Mouse (Mus musculus) stomach, embryonic 16.5 days (tissue): ENCODE measurements around the gene Rarg. TPM values are rescaled to one million over a fixed set of nuclear protein-coding genes. Genes with fewer than 3 reads are reported as not detected.
A peak's percentile ranks its signal among the peaks of the same experiment; 100 is the strongest.

Experiments
- ATAC-seq: fragments of 200-750 bp; cut with Nextera tagmentation; 2 replicates; pipeline ENCODE4 v1.8.0; 2017; ENCODE audit warnings: moderate number of reproducible peaks, moderate TSS enrichment; ENCODE audit not compliant: insufficient read depth, low FRiP score
- H3K27ac ChIP-seq: fragments of 300-500 bp; sonication (generic); 2 replicates; pipeline ENCODE4 v1.5.1; 2014; ENCODE audit warnings: low read length
- H3K27me3 ChIP-seq: fragments of 300-500 bp; sonication (generic); 2 replicates; pipeline ENCODE4 v1.6.1; 2014; ENCODE audit warnings: low read length, control low read depth, mixed read lengths; ENCODE audit not compliant: control insufficient read depth, insufficient read depth
- H3K36me3 ChIP-seq: fragments of 300-500 bp; sonication (generic); 2 replicates; pipeline ENCODE4 v1.6.1; 2014; ENCODE audit warnings: low read length; ENCODE audit not compliant: control insufficient read depth, insufficient read depth
- H3K4me1 ChIP-seq: fragments of 300-500 bp; sonication (generic); 2 replicates; pipeline ENCODE4 v1.6.1; 2014; ENCODE audit warnings: low read length, control low read depth, mixed read lengths; ENCODE audit not compliant: control insufficient read depth, insufficient read depth
- H3K4me2 ChIP-seq: fragments of 300-500 bp; sonication (generic); 2 replicates; pipeline ENCODE4 v1.6.1; 2014; ENCODE audit warnings: low read depth, low read length, mixed read lengths
- H3K4me3 ChIP-seq: fragments of 300-500 bp; sonication (generic); replicated peaks from 2 replicates; pipeline ENCODE4 v1.5.1; 2014; ENCODE audit warnings: mild to moderate bottlenecking, low read length
- H3K9ac ChIP-seq: fragments of 300-500 bp; sonication (generic); 2 replicates; pipeline ENCODE4 v1.6.1; 2014; ENCODE audit warnings: low read length
- H3K9me3 ChIP-seq: fragments of 300-500 bp; sonication (generic); replicated peaks from 2 replicates; pipeline ENCODE4 v1.6.1; 2016; ENCODE audit warnings: low read length, control low read depth; ENCODE audit not compliant: control insufficient read depth
- WGBS: fragments of 180-500 bp; shearing (Covaris S2); extraction: QIAGEN DNeasy Blood & Tissue Kit; methylation state at CpG from one replicate; pipeline ENCODE4 v1.1.7; 2014; 5-methylcytosine and 5-hydroxymethylcytosine counted together
- polyA plus RNA-seq: library from polyadenylated mRNA; unstranded; fragments of >200 nt; fragmentation: Nextera tagmentation; extraction: Ambion mirVana; gene quantifications from 2 replicates; pipeline ENCODE4 v1.2.1, GENCODE M21; 2015

Gene Rarg
- polyA plus RNA-seq, 1 experiment from 2014 or later, result 41.2 TPM

- Histone ChIP-seq H3K27ac (peak overlapping the region; percentile 99), H3K9ac (peak overlapping the region; percentile 88; the same call in 1 of the 2 replicates), H3K4me1 (peaks cover 43% of the 10 kb centered on the region), H3K27me3 (no peaks in the 10 kb centered on the region), H3K4me3 (peak overlapping the region; percentile 29), H3K9me3 (no peaks in the 10 kb centered on the region), H3K36me3 (no peaks in the 10 kb centered on the region), H3K4me2 (peak overlapping the region; percentile 69)
- no peak for ATAC-seq
- WGBS, result 20% methylated on average over 3 of the region's 3 CpGs
Measured at GRCm38 (mm10) chr15:102248812-102249191, 8.5 kb downstream of the Rarg start.

DNA sequence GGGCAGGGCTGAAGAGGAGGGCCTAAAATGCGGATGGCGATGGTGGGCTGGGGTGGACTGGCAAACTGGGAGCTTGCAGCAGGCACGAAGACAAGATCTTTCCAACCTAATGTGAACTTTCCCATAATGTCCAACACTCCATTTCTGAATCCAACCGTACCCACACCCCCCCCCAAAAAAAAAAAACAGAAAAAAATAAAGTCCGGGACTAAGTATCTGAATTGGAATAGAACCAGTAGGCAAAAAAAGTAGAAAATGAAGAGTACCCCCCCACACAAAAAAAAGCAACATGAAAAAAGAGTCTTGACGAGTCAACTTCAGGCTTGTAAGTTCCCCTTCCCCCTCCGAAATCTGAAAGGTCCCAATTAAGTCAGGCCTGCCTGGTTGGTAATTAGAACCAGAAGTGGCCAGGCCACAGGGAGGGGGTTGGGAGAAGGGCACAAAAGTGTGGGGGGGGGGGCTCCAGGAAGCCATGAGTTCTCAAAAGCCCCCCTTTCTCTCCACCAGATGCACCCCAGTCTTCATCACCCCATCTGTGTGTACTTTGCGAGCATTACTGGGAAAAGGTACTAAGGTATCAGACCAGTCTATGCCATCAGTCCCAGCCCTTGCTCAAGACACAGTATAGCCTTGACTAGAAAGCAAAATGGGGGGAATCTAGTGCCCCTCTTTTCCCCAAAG, 9.0 kb downstream of the Rarg start:
- H3K4me3 ChIP-seq, result peak overlapping the region; percentile 67
- 15% methylated on average over 8 of the region's 8 CpGs for WGBS

DNA sequence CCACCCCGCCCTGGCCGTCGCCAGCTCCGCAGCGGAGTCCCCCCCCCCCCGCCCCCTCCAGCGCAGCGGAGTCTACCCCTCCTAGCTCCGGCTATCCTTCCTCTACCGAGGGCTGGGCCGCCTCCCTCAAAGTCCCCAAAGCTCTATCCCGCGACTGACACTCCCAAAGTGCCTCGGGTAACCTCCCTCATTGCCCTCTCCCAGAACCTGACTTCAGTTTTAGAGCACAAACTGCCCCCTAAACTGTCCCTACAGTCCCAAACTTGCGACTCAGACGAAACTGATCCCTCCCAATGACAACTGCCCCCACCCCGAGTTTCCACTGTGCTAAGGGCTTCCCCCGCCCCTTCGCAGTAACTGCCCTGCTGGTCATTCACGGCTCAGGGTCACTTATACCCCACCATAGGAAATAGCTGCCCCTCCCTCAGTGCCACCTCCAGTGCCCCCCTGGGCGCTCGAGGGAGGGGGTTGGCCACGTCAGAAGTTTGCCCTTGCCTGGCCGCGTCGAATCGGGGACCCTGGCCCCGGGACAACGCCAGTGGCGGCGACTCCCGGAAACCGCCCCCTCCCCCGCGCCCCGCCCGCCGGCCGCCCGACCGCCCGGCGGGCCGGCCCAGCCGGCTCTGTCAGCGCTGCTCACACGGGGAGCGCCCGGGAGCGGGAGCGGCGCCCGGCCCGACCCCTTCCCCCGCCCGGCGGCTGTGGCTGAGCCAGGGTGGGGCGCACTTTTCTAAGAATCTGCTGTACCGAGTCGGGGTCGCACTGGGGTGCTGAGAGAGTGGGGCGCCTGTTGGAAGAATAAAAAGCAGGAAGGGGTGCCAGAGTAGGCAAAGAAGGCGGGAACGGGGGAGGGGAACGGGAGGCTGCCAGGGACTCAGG, 9.8 kb downstream of the Rarg start:
- Histone ChIP-seq H3K27me3 (no peaks in the 10 kb centered on the region), H3K9ac (peak overlapping the region; percentile 88), H3K4me2 (peak overlapping the region; percentile 69), H3K4me3 (peak overlapping the region; percentile 67), H3K4me1 (peaks cover 57% of the 10 kb centered on the region), H3K27ac (peak overlapping the region; percentile 99), H3K36me3 (no peaks in the 10 kb centered on the region), H3K9me3 (no peaks in the 10 kb centered on the region)
- peak; percentile 68 for ATAC-seq
- under 1% methylated on average over 58 of the region's 65 CpGs for WGBS

More for the DNA sequence above, 9.0 kb downstream of the Rarg start:
- H3K27me3 ChIP-seq, result no peaks in the 10 kb centered on the region
- peak overlapping the region; percentile 88 for H3K9ac ChIP-seq
- H3K27ac ChIP-seq, result peak overlapping the region; percentile 99
- H3K4me1 ChIP-seq, result peaks cover 49% of the 10 kb centered on the region
- peak overlapping the region; percentile 69 for H3K4me2 ChIP-seq
- ATAC-seq, result no peak
- H3K36me3 ChIP-seq, result no peaks in the 10 kb centered on the region
- no peaks in the 10 kb centered on the region for H3K9me3 ChIP-seq

DNA sequence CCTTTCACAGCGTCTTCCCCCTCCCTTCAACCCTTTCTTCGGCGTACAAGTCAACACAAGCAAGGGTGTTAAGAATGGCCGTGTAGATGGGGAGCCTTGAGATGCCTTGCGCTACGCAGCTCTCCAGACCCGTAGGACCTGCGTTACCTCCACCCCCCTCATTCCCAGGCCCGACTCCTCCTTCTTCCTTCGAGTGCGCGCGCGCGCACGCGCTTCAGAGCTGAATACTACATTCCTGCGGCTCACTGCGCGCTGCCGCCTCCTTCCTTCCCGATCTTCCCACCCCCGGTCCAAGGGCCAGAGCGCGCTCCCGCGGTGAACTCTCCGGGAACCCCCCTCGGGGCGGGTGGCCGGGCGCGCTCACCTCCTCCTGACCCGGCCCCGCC, 10.5 kb downstream of the Rarg start:
- peak; percentile 78 for ATAC-seq
- H3K4me1 ChIP-seq, result peaks cover 59% of the 10 kb centered on the region
- no peaks in the 10 kb centered on the region for H3K9me3 ChIP-seq
- H3K9ac ChIP-seq, result peak overlapping the region; percentile 88
- peak overlapping the region; percentile 99 for H3K27ac ChIP-seq
- peak overlapping the region; percentile 69 for H3K4me2 ChIP-seq
- peak overlapping the region; percentile 67 for H3K4me3 ChIP-seq
- no peaks in the 10 kb centered on the region for H3K36me3 ChIP-seq
- no peaks in the 10 kb centered on the region for H3K27me3 ChIP-seq
- WGBS, result under 1% methylated on average over 35 of the region's 35 CpGs

DNA sequence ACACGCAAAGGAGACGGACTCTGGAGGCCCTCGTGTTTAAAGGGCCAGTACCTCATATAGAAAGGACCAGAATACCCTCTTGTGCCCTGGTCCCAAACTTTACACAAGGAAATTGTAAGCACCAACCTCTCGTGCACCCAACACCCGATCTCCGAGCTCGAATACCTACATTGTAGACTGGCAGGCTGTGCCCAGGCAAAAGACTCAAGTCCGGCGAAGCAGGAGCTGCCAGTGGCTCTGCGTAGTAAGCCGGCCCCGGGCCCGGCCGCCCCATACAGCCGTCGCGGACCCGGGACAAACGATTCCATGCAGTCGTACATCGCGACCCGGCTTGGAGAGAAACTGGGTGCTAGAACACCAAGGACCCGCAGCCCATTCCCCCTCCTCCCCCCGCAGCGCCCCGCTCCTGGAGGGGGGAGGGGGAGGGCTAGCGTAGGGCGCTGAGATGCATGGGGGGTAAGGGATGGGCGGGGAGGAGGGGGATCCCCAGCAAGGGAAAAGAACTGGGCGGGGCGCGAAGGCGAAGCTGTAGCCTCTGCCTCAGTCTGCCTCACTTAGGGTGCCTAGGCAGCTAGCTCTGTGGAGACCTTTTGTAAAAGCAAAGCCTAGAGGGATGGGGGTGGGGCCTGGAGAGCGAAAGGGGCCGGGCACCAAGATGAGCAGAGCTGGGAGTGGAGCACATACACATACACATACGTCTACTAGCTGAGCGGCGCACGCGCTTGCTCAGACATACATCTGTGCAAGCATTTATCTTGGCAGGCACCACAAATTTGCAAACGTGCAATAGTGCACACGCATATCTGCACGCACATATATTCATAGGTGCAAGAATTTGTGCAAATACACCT, 11.2 kb downstream of the Rarg start:
- ATAC-seq, result peak; percentile 76
- no peaks in the 10 kb centered on the region for H3K27me3 ChIP-seq
- H3K4me2 ChIP-seq, result peak overlapping the region; percentile 69
- H3K9me3 ChIP-seq, result no peaks in the 10 kb centered on the region
- peaks cover 58% of the 10 kb centered on the region for H3K4me1 ChIP-seq
- peak overlapping the region; percentile 67 for H3K4me3 ChIP-seq
- H3K36me3 ChIP-seq, result no peaks in the 10 kb centered on the region
- WGBS, result under 1% methylated on average over 40 of the region's 44 CpGs
- H3K27ac ChIP-seq, result peak overlapping the region; percentile 99
- H3K9ac ChIP-seq, result peak overlapping the region; percentile 88

- H3K27me3 ChIP-seq, result no peaks in the 10 kb centered on the region
- H3K36me3 ChIP-seq, result 0 out of 2 replicates have a peak, but pooled peaks cover 3% of the 10 kb centered on the region
- no peak for ATAC-seq
- peaks cover 53% of the 10 kb centered on the region for H3K4me1 ChIP-seq
- H3K4me3 ChIP-seq, result peak overlapping the region; percentile 67
- 5% methylated on average over 14 of the region's 14 CpGs for WGBS
- H3K4me2 ChIP-seq, result peak overlapping the region; percentile 69
- H3K9ac ChIP-seq, result peak overlapping the region; percentile 88
- H3K27ac ChIP-seq, result peak overlapping the region; percentile 99
- no peaks in the 10 kb centered on the region for H3K9me3 ChIP-seq
Measured at GRCm38 (mm10) chr15:102245461-102245881, 11.8 kb downstream of the Rarg start.

DNA sequence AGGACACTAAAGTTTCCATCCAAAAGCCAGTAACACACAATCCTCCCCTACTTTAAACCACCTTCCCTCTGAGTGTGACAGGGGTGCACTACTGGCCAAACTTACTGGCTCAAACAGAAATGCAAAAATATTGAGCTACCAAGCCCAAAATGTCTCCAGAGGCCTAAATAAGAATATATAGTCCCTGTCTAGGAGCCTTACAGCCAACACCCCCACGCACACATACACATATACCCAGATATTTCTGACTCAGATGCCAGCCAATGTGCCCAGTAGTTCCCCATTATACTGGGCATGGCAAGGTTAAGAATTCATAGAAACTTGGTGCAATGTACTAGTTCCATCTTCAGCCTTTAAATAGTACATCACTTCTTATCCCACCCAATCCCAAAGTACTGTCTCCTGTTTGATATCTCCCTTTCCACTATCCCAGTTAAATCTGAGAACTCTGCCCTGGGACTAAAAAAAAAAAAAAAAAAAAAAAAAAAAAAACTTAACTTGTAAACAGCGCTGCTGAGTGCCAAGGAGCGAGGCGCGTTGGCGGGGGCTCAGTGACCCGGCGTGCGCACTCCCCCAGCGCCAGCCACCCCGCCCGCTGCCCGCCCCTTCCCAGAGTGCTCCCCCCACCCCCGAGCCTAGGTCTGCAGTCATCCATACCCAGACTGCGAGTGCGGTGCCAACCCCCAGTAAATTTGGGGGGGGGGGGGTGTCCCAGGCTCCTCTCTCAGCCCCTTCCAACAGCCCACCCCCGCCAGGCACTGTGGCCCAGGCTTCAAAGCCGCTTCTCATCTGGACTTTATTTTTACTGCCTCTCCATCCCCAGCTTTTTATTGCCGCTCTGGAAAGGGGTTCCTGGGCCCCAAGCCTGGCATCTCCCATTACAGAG, 12.8 kb downstream of the Rarg start:
- ATAC-seq, result no peak
- H3K4me1 ChIP-seq, result peaks cover 44% of the 10 kb centered on the region

More for the DNA sequence above, 12.8 kb downstream of the Rarg start:
- H3K9me3 ChIP-seq, result no peaks in the 10 kb centered on the region
- WGBS, result 11% methylated on average over 19 of the region's 19 CpGs
- no peaks in the 10 kb centered on the region for H3K27me3 ChIP-seq
- H3K9ac ChIP-seq, result peak overlapping the region; percentile 88
- H3K4me3 ChIP-seq, result peak overlapping the region; percentile 67
- peak overlapping the region; percentile 69 for H3K4me2 ChIP-seq
- 0 out of 2 replicates have a peak, but pooled peaks cover 4% of the 10 kb centered on the region for H3K36me3 ChIP-seq
- peak overlapping the region; percentile 99 for H3K27ac ChIP-seq
